Mouse (Mus musculus): Measurements from ENCODE around the gene Pcgf6. TPM values are rescaled to one million over a fixed set of nuclear protein-coding genes. Genes with fewer than 3 reads are reported as not detected.

Pcgf6 gene
- polyA plus RNA-seq, 1 experiment from 2014 or later: 34.5 TPM

DNA sequence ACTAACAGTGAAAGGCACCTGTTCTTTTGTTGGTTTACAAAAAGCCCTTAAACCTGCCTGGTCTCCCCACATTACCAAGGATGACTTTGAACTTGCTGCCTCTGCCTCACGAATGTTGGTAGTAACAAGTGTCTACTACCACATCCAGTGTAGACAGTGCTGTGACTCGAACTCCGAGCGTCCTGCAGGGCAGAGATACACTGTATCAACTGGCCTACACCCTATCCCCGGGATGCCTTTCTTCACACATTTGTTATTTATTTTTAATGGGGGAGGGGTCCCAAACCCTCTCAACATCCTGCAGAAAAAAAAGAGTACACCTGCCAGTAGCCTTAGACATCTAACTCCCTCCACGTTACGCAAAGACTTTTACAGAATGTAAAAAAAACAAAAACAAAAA lies 866 bp downstream of the Pcgf6 start:
- WGBS: 6% methylated on average over 7 of the region's 7 CpGs
- Histone ChIP-seq H3K9me3 (replicated peaks) (no peaks in the 10 kb centered on the region), H3K36me3 (peaks cover 26% of the 10 kb centered on the region), H3K4me3 (replicated peaks) (peak overlapping the region; percentile 91), H3K27me3 (replicated peaks) (no peaks in the 10 kb centered on the region), H3K27ac (replicated peaks) (peak overlapping the region; percentile 93), H3K4me2 (peak overlapping the region; percentile 57), H3K9ac (replicated peaks) (peak overlapping the region; percentile 91), H3K4me1 (peaks cover 19% of the 10 kb centered on the region)
- ATAC-seq (ENCODE audit: low FRiP score): peak; percentile 50

DNA sequence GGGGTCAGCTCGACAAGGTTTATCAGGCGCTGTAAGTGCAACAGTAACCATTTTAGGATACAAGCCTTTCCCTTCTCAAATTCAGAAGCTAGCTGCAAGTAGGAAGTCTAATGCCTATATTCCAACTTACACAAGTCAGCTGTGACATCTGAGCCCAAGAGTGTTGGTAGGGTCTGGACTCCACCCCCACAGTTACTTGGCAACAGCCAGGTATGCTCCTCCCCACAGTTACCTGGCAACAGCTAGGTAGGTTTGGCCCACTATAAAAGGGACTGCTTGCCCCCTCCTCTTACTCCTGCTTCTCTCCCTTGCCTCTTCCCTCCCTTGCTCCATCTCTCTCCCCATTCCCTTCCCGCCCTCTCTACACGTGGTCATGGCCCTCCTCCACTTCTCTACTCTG lies 1.6 kb downstream of the Pcgf6 start:
- H3K4me3 ChIP-seq (replicated peaks): 0 out of 2 replicates have a peak overlapping the region, but pooled peaks have one; percentile 91
- peaks cover 27% of the 10 kb centered on the region for H3K36me3 ChIP-seq
- ATAC-seq (ENCODE audit: low FRiP score): no peak
- H3K9me3 ChIP-seq (replicated peaks): no peaks in the 10 kb centered on the region
- H3K9ac ChIP-seq (replicated peaks): no peak overlapping the region
- no peaks in the 10 kb centered on the region for H3K27me3 ChIP-seq (replicated peaks)
- H3K4me1 ChIP-seq: peaks cover 19% of the 10 kb centered on the region
- H3K4me2 ChIP-seq: peak overlapping the region; percentile 57
- no peak overlapping the region for H3K27ac ChIP-seq (replicated peaks)
- WGBS: 66% methylated on average over 4 of the region's 4 CpGs

GRCm38 (mm10) chr19:47047236-47047833 lies 3.4 kb downstream of the Pcgf6 start:
- WGBS: 90% methylated on average over 13 of the region's 13 CpGs
- Histone ChIP-seq H3K9me3 (replicated peaks) (no peaks in the 10 kb centered on the region), H3K27ac (replicated peaks) (no peak overlapping the region), H3K9ac (replicated peaks) (no peak overlapping the region), H3K4me3 (replicated peaks) (no peak overlapping the region), H3K27me3 (replicated peaks) (no peaks in the 10 kb centered on the region), H3K4me2 (no peak overlapping the region), H3K4me1 (peaks cover 19% of the 10 kb centered on the region), H3K36me3 (peaks cover 34% of the 10 kb centered on the region)
- no peak for ATAC-seq (ENCODE audit: low FRiP score)

DNA sequence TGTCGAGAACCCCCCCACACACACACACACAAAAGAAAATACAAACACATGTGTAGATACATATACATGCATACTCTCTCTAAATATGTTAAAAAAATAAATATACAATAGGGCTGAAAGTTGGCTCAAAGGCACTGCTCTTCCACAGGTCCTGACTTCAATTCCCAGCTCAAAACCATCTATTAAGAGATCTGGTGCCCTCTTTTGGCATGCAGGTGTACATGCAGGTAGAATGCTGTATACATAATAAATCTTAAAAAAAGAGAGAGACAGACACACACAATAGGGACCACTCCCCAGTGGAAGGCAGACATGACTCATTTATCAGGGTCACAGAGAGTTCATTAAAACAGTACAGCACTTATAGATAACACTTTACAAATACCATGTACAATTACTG lies 4.4 kb downstream of the Pcgf6 start:
- ATAC-seq (ENCODE audit: low FRiP score): no peak
- Histone ChIP-seq H3K4me3 (replicated peaks) (no peak overlapping the region), H3K36me3 (peaks cover 36% of the 10 kb centered on the region), H3K9ac (replicated peaks) (no peak overlapping the region), H3K4me2 (no peak overlapping the region), H3K9me3 (replicated peaks) (no peaks in the 10 kb centered on the region), H3K27me3 (replicated peaks) (no peaks in the 10 kb centered on the region), H3K4me1 (peaks cover 19% of the 10 kb centered on the region), H3K27ac (replicated peaks) (no peak overlapping the region)
- WGBS: 94% methylated on average over 1 of the region's 1 CpGs

- 88% methylated on average over 3 of the region's 3 CpGs for WGBS
- Histone ChIP-seq H3K4me2 (no peak overlapping the region), H3K27ac (replicated peaks) (no peak overlapping the region), H3K4me3 (replicated peaks) (no peak overlapping the region), H3K9ac (replicated peaks) (no peak overlapping the region), H3K9me3 (replicated peaks) (no peaks in the 10 kb centered on the region), H3K27me3 (replicated peaks) (no peaks in the 10 kb centered on the region), H3K36me3 (peaks cover 59% of the 10 kb centered on the region), H3K4me1 (peaks cover 3% of the 10 kb centered on the region; the same call in 1 of the 2 replicates)
- ATAC-seq (ENCODE audit: low FRiP score): no peak
These were observed 7.1 kb downstream of the Pcgf6 start for GRCm38 (mm10) chr19:47043608-47044007.

DNA sequence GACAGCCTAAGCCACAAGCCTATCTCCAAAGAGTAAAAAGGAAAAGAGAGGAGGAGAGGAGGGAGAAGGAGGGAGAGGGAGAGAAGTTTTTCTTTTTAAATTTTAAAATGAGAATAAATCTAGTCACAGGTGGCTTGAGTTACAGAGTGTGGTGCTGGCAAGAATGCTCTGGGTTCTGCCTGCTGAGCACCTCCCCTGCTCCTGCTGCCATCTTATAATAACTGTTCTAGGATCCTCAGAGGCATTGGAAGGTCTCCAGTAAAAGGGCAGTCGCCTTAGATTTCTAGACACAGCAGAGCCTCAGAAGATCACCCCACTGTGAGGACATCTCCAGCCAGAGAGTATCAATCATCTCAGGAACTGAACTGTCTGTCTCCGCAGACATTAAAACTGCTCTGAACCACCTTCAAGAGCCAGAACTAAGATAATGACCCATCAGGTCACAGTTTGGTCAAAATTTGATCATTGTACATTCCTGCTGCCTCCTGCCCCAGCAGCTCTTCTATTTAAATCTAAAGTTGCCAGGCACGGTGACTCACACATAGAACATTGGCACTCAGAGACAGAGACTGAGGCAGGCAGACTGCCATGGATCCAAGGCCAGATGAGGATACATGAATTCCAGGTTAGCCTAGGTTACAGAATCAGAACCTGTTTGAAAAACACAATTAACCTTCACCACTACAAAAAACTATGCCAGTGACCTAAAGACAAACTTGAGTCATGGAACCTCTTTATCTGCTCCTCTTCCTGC lies 9.8 kb downstream of the Pcgf6 start:
- Histone ChIP-seq H3K4me2 (no peak overlapping the region), H3K27ac (replicated peaks) (no peak overlapping the region), H3K9ac (replicated peaks) (no peak overlapping the region), H3K4me3 (replicated peaks) (no peak overlapping the region), H3K27me3 (replicated peaks) (no peaks in the 10 kb centered on the region), H3K4me1 (no peaks in the 10 kb centered on the region), H3K9me3 (replicated peaks) (no peaks in the 10 kb centered on the region), H3K36me3 (peaks cover 55% of the 10 kb centered on the region)
- ATAC-seq (ENCODE audit: low FRiP score): no peak
- WGBS: 91% methylated on average over 3 of the region's 3 CpGs

DNA sequence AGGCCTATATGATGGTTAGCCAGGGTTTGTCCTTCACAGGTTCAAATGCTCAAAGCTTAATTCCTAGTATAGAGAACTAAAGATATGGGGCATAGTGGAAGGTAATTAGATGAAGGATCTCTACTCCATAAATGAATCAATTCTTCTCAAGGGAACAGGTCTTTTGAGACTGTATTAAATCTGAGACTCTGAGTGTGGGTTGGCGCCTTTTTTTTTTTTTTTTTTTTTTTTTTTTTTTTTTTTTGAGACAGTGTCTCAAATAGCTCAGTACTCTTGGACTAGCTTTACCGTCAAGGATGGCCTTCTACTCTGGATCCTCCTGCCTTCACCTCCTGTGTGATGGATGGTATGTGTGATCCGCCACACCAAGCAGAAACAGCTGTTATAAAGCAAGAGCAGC lies 14.1 kb downstream of the Pcgf6 start:
- Histone ChIP-seq H3K4me1 (no peaks in the 10 kb centered on the region), H3K4me2 (no peak overlapping the region), H3K27me3 (replicated peaks) (no peaks in the 10 kb centered on the region), H3K9me3 (replicated peaks) (no peaks in the 10 kb centered on the region), H3K36me3 (peaks cover 61% of the 10 kb centered on the region), H3K9ac (replicated peaks) (no peak overlapping the region), H3K27ac (replicated peaks) (no peak overlapping the region), H3K4me3 (replicated peaks) (no peak overlapping the region)
- 85% methylated on average over 3 of the region's 3 CpGs for WGBS
- ATAC-seq (ENCODE audit: low FRiP score): no peak

DNA sequence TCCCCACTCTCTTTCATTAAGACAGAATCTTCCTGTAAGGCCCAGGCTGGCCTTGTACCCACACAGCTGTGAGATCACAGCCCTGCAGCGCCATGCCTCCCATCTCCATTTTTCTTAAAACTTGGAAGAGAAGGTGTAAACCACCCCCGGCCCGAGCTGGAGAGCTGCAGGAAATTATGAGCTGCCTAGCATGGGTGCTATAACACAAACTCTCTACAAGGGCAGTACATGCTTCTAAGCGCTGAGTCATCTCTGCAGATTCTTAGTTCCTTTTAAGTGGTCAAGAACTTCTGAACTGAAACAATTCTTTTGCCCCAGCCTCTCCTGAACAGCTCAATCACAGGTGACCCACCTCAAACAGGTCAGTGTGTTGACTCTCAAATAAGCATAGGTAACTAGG lies 15.8 kb downstream of the Pcgf6 start:
- WGBS: 94% methylated on average over 4 of the region's 4 CpGs
- Histone ChIP-seq H3K36me3 (peaks cover 46% of the 10 kb centered on the region), H3K27me3 (replicated peaks) (no peaks in the 10 kb centered on the region), H3K4me1 (no peaks in the 10 kb centered on the region), H3K27ac (replicated peaks) (no peak overlapping the region), H3K4me3 (replicated peaks) (no peak overlapping the region), H3K9ac (replicated peaks) (no peak overlapping the region), H3K9me3 (replicated peaks) (no peaks in the 10 kb centered on the region), H3K4me2 (no peak overlapping the region)
- no peak for ATAC-seq (ENCODE audit: low FRiP score)

DNA sequence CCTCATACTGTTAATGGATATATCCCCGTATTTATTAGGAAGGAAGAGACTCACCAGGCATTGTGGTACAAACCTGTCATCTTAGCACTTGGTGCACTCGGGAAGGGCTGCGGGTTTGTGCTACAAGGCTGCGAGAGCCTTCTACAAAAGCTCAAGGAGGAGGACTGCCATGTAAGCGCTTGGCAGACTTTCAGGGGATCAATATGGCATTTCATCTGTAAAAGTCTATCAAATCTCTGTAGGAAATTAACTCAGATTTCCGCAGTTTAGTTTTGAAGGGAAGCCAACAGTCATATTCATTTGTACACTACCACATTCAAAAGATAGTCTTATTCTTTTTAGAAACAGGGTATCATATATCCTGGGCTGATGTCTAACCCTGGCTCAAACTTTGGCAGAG lies 18.9 kb downstream of the Pcgf6 start:
- ATAC-seq (ENCODE audit: low FRiP score): no peak
- Histone ChIP-seq H3K27ac (replicated peaks) (no peak overlapping the region), H3K9ac (replicated peaks) (no peak overlapping the region), H3K9me3 (replicated peaks) (no peaks in the 10 kb centered on the region), H3K4me1 (no peaks in the 10 kb centered on the region), H3K27me3 (replicated peaks) (no peaks in the 10 kb centered on the region), H3K36me3 (peaks cover 25% of the 10 kb centered on the region), H3K4me3 (replicated peaks) (no peak overlapping the region), H3K4me2 (no peak overlapping the region)
- WGBS: 96% methylated on average over 6 of the region's 6 CpGs

DNA sequence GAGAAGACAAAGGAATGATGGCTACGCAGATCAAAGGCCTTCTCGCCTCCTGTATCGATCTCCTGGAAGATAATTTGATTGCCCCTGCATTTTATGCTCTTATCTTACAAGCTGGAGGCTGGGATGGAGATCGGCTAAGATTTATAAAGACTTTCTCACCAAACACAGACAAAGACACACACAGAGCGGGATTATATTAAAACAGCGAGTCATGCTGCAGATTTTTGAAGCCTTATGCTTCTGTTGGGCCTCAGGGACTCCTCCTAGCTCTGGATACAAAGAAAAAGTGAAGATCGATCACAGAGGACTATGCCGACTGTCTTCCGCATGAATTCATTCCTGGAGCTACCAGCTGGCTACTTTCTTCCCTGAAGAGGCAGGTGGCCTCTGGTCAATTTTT lies 20.9 kb downstream of the Pcgf6 start:
- WGBS: 63% methylated on average over 9 of the region's 9 CpGs
- no peaks in the 10 kb centered on the region for H3K4me1 ChIP-seq
- ATAC-seq (ENCODE audit: low FRiP score): no peak

DNA sequence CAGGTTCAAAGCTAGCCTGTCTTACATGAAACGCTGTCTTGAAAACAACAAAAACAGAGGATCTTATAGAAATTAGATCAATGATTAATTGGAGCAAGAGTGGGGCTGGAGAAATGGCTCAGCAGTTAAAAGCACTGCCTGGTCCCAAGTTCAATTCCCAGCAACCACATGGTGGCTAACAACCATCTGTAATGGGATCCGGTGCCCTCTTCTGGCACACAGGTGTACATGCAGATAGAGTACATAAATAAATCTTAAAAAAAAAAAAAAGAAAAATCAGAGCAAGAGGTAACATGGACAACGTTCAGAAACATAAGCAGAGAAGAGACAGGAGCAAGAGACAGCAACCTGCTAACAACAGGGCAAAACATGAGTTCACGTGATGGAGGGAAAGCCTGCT lies 24.2 kb downstream of the Pcgf6 start:
- ATAC-seq (ENCODE audit: low FRiP score): no peak
- H3K27ac ChIP-seq (replicated peaks): no peak overlapping the region
- H3K36me3 ChIP-seq: peaks cover 51% of the 10 kb centered on the region

More for the DNA sequence above, 20.9 kb downstream of the Pcgf6 start:
- Histone ChIP-seq H3K9me3 (replicated peaks) (no peaks in the 10 kb centered on the region), H3K36me3 (peaks cover 36% of the 10 kb centered on the region), H3K4me2 (no peak overlapping the region), H3K9ac (replicated peaks) (no peak overlapping the region), H3K27ac (replicated peaks) (peak overlapping the region; percentile 63), H3K4me3 (replicated peaks) (no peak overlapping the region), H3K27me3 (replicated peaks) (no peaks in the 10 kb centered on the region)

DNA sequence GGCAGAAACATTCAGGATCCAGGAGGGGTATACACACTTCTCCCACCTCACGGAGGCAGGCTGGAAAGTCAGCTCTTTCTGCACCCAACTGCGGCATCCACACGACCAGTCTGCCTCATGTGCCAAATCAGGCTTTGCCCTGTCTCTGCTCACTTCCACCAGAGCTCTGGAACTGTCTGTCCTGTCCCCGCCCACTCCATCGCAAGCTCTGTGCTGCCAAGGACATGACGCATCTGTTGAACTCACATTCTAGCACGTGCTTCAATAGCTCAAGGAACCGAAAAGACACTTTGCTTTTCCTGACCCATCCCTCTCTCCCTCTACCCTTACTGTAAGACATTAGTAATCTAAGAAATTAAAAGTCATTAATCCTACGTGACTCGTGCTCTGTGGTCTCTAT lies 25.8 kb downstream of the Pcgf6 start:
- Histone ChIP-seq H3K4me2 (no peak overlapping the region), H3K9ac (replicated peaks) (no peak overlapping the region), H3K36me3 (peaks cover 59% of the 10 kb centered on the region), H3K27me3 (replicated peaks) (no peaks in the 10 kb centered on the region), H3K4me1 (peaks cover 5% of the 10 kb centered on the region), H3K9me3 (replicated peaks) (no peaks in the 10 kb centered on the region), H3K27ac (replicated peaks) (no peak overlapping the region), H3K4me3 (replicated peaks) (no peak overlapping the region)
- 85% methylated on average over 10 of the region's 10 CpGs for WGBS
- no peak for ATAC-seq (ENCODE audit: low FRiP score)

More for the DNA sequence above, 24.2 kb downstream of the Pcgf6 start:
- no peaks in the 10 kb centered on the region for H3K27me3 ChIP-seq (replicated peaks)
- 79% methylated on average over 4 of the region's 4 CpGs for WGBS
- no peak overlapping the region for H3K4me3 ChIP-seq (replicated peaks)
- no peaks in the 10 kb centered on the region for H3K9me3 ChIP-seq (replicated peaks)
- H3K9ac ChIP-seq (replicated peaks): no peak overlapping the region
- no peak overlapping the region for H3K4me2 ChIP-seq
- no peaks in the 10 kb centered on the region for H3K4me1 ChIP-seq
